Mouse (Mus musculus) megakaryocyte, embryonic 14.5 days (primary cell): ENCODE data around the gene Prex1.

Source experiments
- FLI1 ChIP-seq: IDR thresholded peaks from 2 replicates; pipeline ENCODE4 v1.6.1; 2012; ENCODE audit warnings: low read length, inconsistent platforms, mixed read lengths
- GATA1 ChIP-seq: IDR thresholded peaks from 3 replicates; pipeline ENCODE4 v1.6.1; 2012; ENCODE audit warnings: mixed read lengths, low read length, inconsistent platforms, borderline replicate concordance

DNA sequence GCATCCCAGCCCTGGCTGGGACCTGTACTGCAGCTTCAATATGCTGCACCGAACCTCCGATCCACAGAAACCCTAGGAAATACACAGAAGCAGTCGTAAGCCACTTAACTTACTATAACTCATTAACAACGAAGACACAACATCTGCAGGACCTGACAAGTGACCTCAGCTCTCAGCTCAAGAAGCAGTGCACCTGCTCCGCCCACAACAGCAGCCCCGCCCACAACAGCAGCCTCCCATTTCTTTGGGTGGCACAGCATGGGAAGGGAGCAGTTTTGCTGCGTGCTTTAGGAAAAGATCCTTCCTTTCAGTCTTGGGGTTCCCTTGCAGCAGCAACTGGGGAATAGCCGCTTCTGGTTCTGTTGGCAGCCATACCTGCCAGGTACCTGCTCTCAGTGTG is 13.5 kb downstream of the Prex1 start:
- TF ChIP-seq GATA1 (no peak), FLI1 (no peak)
